Mouse (Mus musculus): ENCODE measurements at regions not wholly inside any gene's neighbourhood (a gene's known extent, or its start where the extent isn't known, plus 50 kb on each side); places are given as distances from the start of the nearest gene placed in this dataset.

GRCm38 (mm10) chr1:155472112-155472955, 55.1 kb upstream of the Xpr1 start:
- no peaks in the 10 kb centered on the region for H3K36me3 ChIP-seq (ENCODE audit: control insufficient read depth, insufficient read depth, low read length)
- H3K9me3 ChIP-seq (ENCODE audit: control insufficient read depth, low read length), result no peaks in the 10 kb centered on the region
- H3K27me3 ChIP-seq (ENCODE audit: control insufficient read depth, insufficient read depth, low read length), result no peaks in the 10 kb centered on the region
- H3K4me2 ChIP-seq (replicated peaks; ENCODE audit: low read depth, low read length), result no peak overlapping the region
- H3K4me3 ChIP-seq (ENCODE audit: low read length), result no peak overlapping the region
- H3K4me1 ChIP-seq (ENCODE audit: control insufficient read depth, insufficient read depth, low read length), result 0 out of 2 replicates have a peak, but pooled peaks cover 3% of the 10 kb centered on the region
- 56% methylated on average over 11 of the region's 11 CpGs for WGBS
- ATAC-seq (ENCODE audit: low FRiP score, low TSS enrichment), result no peak
- H3K9ac ChIP-seq (ENCODE audit: low read depth, low read length), result no peak overlapping the region
- no peak overlapping the region; the same call in 1 of the 2 replicates for H3K27ac ChIP-seq (ENCODE audit: low read depth, low read length)

DNA sequence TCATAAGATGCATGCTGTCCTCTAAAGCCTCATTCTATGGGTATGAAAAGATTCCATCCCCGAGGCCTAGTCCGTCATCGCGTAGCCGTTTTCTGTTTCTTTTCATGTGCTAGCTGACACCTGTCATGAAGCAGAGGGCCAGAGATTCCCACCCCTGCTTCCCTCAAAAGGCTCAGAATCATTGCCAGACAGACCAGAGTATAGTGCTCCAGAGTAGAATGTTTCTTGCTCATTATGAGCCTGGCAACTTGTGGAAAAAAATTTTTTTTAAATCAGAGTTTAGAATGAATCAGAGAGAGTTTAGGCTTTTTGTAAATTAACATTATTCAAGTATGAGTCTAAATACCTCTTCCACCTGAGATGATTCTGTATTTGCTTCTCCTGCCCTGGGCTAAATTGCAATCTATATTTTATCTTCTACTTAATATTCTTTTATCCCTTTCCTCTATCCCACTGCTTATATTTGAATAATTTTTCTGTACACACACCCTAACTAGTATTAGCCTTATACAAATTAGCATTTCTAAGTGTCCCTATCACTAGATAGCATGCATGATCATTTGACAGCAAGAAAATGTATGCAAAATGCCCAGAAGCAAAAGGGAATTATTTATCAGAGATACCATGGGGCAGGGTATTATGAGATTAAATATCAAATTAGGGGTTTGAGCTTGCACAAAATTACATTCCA, 55.9 kb upstream of the Xpr1 start:
- Histone ChIP-seq H3K36me3 (ENCODE audit: control insufficient read depth, insufficient read depth, low read length) (no peaks in the 10 kb centered on the region), H3K4me1 (ENCODE audit: control insufficient read depth, insufficient read depth, low read length) (0 out of 2 replicates have a peak, but pooled peaks cover 3% of the 10 kb centered on the region), H3K27ac (ENCODE audit: low read depth, low read length) (no peak overlapping the region; the same call in 1 of the 2 replicates), H3K4me3 (ENCODE audit: low read length) (no peak overlapping the region), H3K9ac (ENCODE audit: low read depth, low read length) (no peak overlapping the region), H3K9me3 (ENCODE audit: control insufficient read depth, low read length) (no peaks in the 10 kb centered on the region), H3K4me2 (replicated peaks; ENCODE audit: low read depth, low read length) (no peak overlapping the region), H3K27me3 (ENCODE audit: control insufficient read depth, insufficient read depth, low read length) (no peaks in the 10 kb centered on the region)
- no peak for ATAC-seq (ENCODE audit: low FRiP score, low TSS enrichment)
- 53% methylated on average over 5 of the region's 5 CpGs for WGBS

- Histone ChIP-seq H3K4me1 (ENCODE audit: control insufficient read depth, insufficient read depth, low read length) (0 out of 2 replicates have a peak, but pooled peaks cover 3% of the 10 kb centered on the region), H3K4me2 (replicated peaks; ENCODE audit: low read depth, low read length) (no peak overlapping the region), H3K36me3 (ENCODE audit: control insufficient read depth, insufficient read depth, low read length) (no peaks in the 10 kb centered on the region), H3K4me3 (ENCODE audit: low read length) (no peak overlapping the region), H3K9me3 (ENCODE audit: control insufficient read depth, low read length) (no peaks in the 10 kb centered on the region), H3K27ac (ENCODE audit: low read depth, low read length) (no peak overlapping the region), H3K9ac (ENCODE audit: low read depth, low read length) (no peak overlapping the region), H3K27me3 (ENCODE audit: control insufficient read depth, insufficient read depth, low read length) (no peaks in the 10 kb centered on the region)
- no peak for ATAC-seq (ENCODE audit: low FRiP score, low TSS enrichment)
- WGBS, result 52% methylated on average over 2 of the region's 2 CpGs
Measured at GRCm38 (mm10) chr1:155474973-155475372, 57.8 kb upstream of the Xpr1 start.

- Histone ChIP-seq H3K9me3 (ENCODE audit: control insufficient read depth, low read length) (no peaks in the 10 kb centered on the region), H3K4me1 (ENCODE audit: control insufficient read depth, insufficient read depth, low read length) (0 out of 2 replicates have a peak, but pooled peaks cover 3% of the 10 kb centered on the region), H3K4me3 (ENCODE audit: low read length) (no peak overlapping the region), H3K4me2 (replicated peaks; ENCODE audit: low read depth, low read length) (no peak overlapping the region), H3K27me3 (ENCODE audit: control insufficient read depth, insufficient read depth, low read length) (no peaks in the 10 kb centered on the region), H3K27ac (ENCODE audit: low read depth, low read length) (no peak overlapping the region), H3K9ac (ENCODE audit: low read depth, low read length) (no peak overlapping the region), H3K36me3 (ENCODE audit: control insufficient read depth, insufficient read depth, low read length) (no peaks in the 10 kb centered on the region)
- ATAC-seq (ENCODE audit: low FRiP score, low TSS enrichment), result no peak
- 86% methylated on average over 3 of the region's 3 CpGs for WGBS
Measured at GRCm38 (mm10) chr1:155476237-155476636, 59.0 kb upstream of the Xpr1 start.

DNA sequence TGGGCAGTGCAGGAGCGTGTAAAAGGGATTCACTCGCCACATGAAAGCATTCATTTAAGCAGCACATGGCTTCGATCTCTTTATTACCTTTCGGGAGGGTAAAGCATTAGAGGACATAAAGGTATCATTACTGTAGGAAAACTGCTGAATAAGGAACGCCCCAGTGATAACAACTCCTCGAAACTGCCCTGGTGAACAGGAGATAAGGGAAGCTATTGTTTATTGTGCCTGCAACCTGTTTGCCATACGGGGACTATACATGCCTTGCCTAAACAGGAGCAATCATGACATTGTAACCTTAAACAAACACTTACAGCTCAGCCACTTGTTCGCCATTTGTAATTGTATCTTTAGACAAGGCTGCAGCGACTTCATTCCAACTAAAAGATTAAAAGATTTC, 64.9 kb upstream of the Xpr1 start:
- no peaks in the 10 kb centered on the region for H3K9me3 ChIP-seq (ENCODE audit: control insufficient read depth, low read length)
- H3K9ac ChIP-seq (ENCODE audit: low read depth, low read length), result no peak overlapping the region
- H3K4me3 ChIP-seq (ENCODE audit: low read length), result no peak overlapping the region
- no peak for ATAC-seq (ENCODE audit: low FRiP score, low TSS enrichment)
- no peak overlapping the region for H3K27ac ChIP-seq (ENCODE audit: low read depth, low read length)
- H3K27me3 ChIP-seq (ENCODE audit: control insufficient read depth, insufficient read depth, low read length), result no peaks in the 10 kb centered on the region
- H3K4me1 ChIP-seq (ENCODE audit: control insufficient read depth, insufficient read depth, low read length), result no peaks in the 10 kb centered on the region
- H3K4me2 ChIP-seq (replicated peaks; ENCODE audit: low read depth, low read length), result no peak overlapping the region
- H3K36me3 ChIP-seq (ENCODE audit: control insufficient read depth, insufficient read depth, low read length), result no peaks in the 10 kb centered on the region
- WGBS, result 33% methylated on average over 9 of the region's 9 CpGs

DNA sequence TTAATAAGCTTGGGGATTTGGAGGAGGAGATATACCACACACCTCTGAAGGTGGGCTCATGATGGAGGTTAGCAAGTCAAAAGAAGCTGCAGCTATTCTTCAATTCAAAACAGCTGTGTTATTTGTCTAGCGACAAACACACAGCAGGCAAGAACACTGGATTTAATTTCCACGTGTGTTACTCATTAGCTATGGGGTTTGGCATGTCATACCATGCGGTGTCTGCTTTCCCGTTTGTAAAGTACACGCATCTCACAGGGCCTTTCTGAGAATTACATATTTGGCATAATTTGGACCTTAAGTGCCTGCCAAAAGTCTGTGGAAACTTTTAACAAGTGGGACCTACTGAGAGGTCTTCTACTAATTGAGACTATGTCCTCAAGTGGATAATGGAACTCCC, 65.5 kb upstream of the Xpr1 start:
- Histone ChIP-seq H3K4me1 (ENCODE audit: control insufficient read depth, insufficient read depth, low read length) (no peaks in the 10 kb centered on the region), H3K9me3 (ENCODE audit: control insufficient read depth, low read length) (no peaks in the 10 kb centered on the region), H3K4me2 (replicated peaks; ENCODE audit: low read depth, low read length) (no peak overlapping the region), H3K9ac (ENCODE audit: low read depth, low read length) (no peak overlapping the region), H3K36me3 (ENCODE audit: control insufficient read depth, insufficient read depth, low read length) (no peaks in the 10 kb centered on the region), H3K4me3 (ENCODE audit: low read length) (no peak overlapping the region), H3K27me3 (ENCODE audit: control insufficient read depth, insufficient read depth, low read length) (no peaks in the 10 kb centered on the region), H3K27ac (ENCODE audit: low read depth, low read length) (no peak overlapping the region)
- WGBS, result 88% methylated on average over 5 of the region's 5 CpGs
- no peak for ATAC-seq (ENCODE audit: low FRiP score, low TSS enrichment)

GRCm38 (mm10) chr1:155483693-155484092, 66.5 kb upstream of the Xpr1 start:
- H3K4me3 ChIP-seq (ENCODE audit: low read length), result no peak overlapping the region
- no peaks in the 10 kb centered on the region for H3K27me3 ChIP-seq (ENCODE audit: control insufficient read depth, insufficient read depth, low read length)
- H3K4me2 ChIP-seq (replicated peaks; ENCODE audit: low read depth, low read length), result no peak overlapping the region
- H3K27ac ChIP-seq (ENCODE audit: low read depth, low read length), result no peak overlapping the region
- no peaks in the 10 kb centered on the region for H3K9me3 ChIP-seq (ENCODE audit: control insufficient read depth, low read length)
- no peak for ATAC-seq (ENCODE audit: low FRiP score, low TSS enrichment)
- no peaks in the 10 kb centered on the region for H3K36me3 ChIP-seq (ENCODE audit: control insufficient read depth, insufficient read depth, low read length)
- 64% methylated on average over 7 of the region's 7 CpGs for WGBS
- H3K4me1 ChIP-seq (ENCODE audit: control insufficient read depth, insufficient read depth, low read length), result no peaks in the 10 kb centered on the region
- H3K9ac ChIP-seq (ENCODE audit: low read depth, low read length), result no peak overlapping the region

- no peak overlapping the region for H3K4me2 ChIP-seq (replicated peaks; ENCODE audit: low read depth, low read length)
- H3K4me1 ChIP-seq (ENCODE audit: control insufficient read depth, insufficient read depth, low read length), result peaks cover 4% of the 10 kb centered on the region; the same call in 1 of the 2 replicates
- H3K9ac ChIP-seq (ENCODE audit: low read depth, low read length), result no peak overlapping the region
- H3K27me3 ChIP-seq (ENCODE audit: control insufficient read depth, insufficient read depth, low read length), result no peaks in the 10 kb centered on the region
- no peaks in the 10 kb centered on the region for H3K36me3 ChIP-seq (ENCODE audit: control insufficient read depth, insufficient read depth, low read length)
- H3K27ac ChIP-seq (ENCODE audit: low read depth, low read length), result no peak overlapping the region
- no peak overlapping the region for H3K4me3 ChIP-seq (ENCODE audit: low read length)
- no peak for ATAC-seq (ENCODE audit: low FRiP score, low TSS enrichment)
- H3K9me3 ChIP-seq (ENCODE audit: control insufficient read depth, low read length), result no peaks in the 10 kb centered on the region
- 84% methylated on average over 6 of the region's 6 CpGs for WGBS
Measured at GRCm38 (mm10) chr1:155487796-155488195, 70.1 kb upstream of the Acbd6 start.

Data from kidney, embryonic 14.5 days (tissue).